Mouse (Mus musculus) liver, embryonic 12.5 days (tissue): ENCODE measurements around the gene Tcp11l2. TPM values are rescaled to one million over a fixed set of nuclear protein-coding genes. Genes with fewer than 3 reads are reported as not detected.

Experiments
- ATAC-seq: fragments of 200-750 bp; cut with Nextera tagmentation; 2 replicates; pipeline ENCODE4 v1.8.0; 2017; ENCODE audit warnings: moderate number of reproducible peaks, mild to moderate bottlenecking, moderate library complexity
- H3K27ac ChIP-seq: fragments of 300-500 bp; sonication (generic); 2 replicates; pipeline ENCODE4 v1.5.1; 2016; ENCODE audit warnings: mild to moderate bottlenecking
- H3K27me3 ChIP-seq: fragments of 300-500 bp; sonication (generic); replicated peaks from 2 replicates; pipeline ENCODE4 v1.6.1; 2016; ENCODE audit warnings: mild to moderate bottlenecking, moderate library complexity
- H3K36me3 ChIP-seq: fragments of 300-500 bp; sonication (generic); 2 replicates; pipeline ENCODE4 v1.6.1; 2016; ENCODE audit warnings: mild to moderate bottlenecking, moderate library complexity
- H3K4me1 ChIP-seq: fragments of 300-500 bp; sonication (generic); 2 replicates; pipeline ENCODE4 v1.6.1; 2016
- H3K4me2 ChIP-seq: fragments of 300-500 bp; sonication (generic); 2 replicates; pipeline ENCODE4 v1.6.1; 2016; ENCODE audit warnings: mild to moderate bottlenecking, moderate library complexity
- H3K4me3 ChIP-seq: fragments of 300-500 bp; sonication (generic); 2 replicates; pipeline ENCODE4 v1.5.1; 2016; ENCODE audit warnings: mild to moderate bottlenecking, moderate library complexity
- H3K9ac ChIP-seq: fragments of 300-500 bp; sonication (generic); 2 replicates; pipeline ENCODE4 v1.6.1; 2016; ENCODE audit warnings: mild to moderate bottlenecking, moderate library complexity
- H3K9me3 ChIP-seq: fragments of 300-500 bp; sonication (generic); replicated peaks from 2 replicates; pipeline ENCODE4 v1.6.1; 2016; ENCODE audit warnings: mild to moderate bottlenecking, moderate library complexity
- WGBS: fragments of 180-500 bp; shearing (Covaris S2); methylation state at CpG from one replicate; pipeline ENCODE4 v1.1.7; 2016; ENCODE audit not compliant: insufficient replicate concordance; 5-methylcytosine and 5-hydroxymethylcytosine counted together
- polyA plus RNA-seq: library from polyadenylated mRNA; unstranded; fragments of >200 nt; fragmentation: Nextera tagmentation; extraction: Ambion mirVana; gene quantifications from 2 replicates; pipeline ENCODE4 v1.2.1, GENCODE M21; 2016

Gene Tcp11l2
- polyA plus RNA-seq, 1 experiment from 2014 or later = 28.7 TPM

GRCm38 (mm10) chr10:84562567-84563554 lies 13.6 kb upstream of the Tcp11l2 start:
- peaks cover 12% of the 10 kb centered on the region; the same call in 1 of the 2 replicates for H3K4me1 ChIP-seq
- H3K4me3 ChIP-seq = no peak overlapping the region
- H3K27ac ChIP-seq = no peak overlapping the region
- H3K9me3 ChIP-seq = peaks cover 9% of the 10 kb centered on the region; the same call in 1 of the 2 replicates
- ATAC-seq = peak; percentile 79
- no peaks in the 10 kb centered on the region for H3K36me3 ChIP-seq
- H3K27me3 ChIP-seq = peaks cover 9% of the 10 kb centered on the region; the same call in 1 of the 2 replicates
- no peak overlapping the region for H3K4me2 ChIP-seq
- 54% methylated on average over 13 of the region's 13 CpGs for WGBS
- H3K9ac ChIP-seq = no peak overlapping the region

- Histone ChIP-seq H3K27me3 (peaks cover 11% of the 10 kb centered on the region; the same call in 1 of the 2 replicates), H3K4me1 (peaks cover 12% of the 10 kb centered on the region; the same call in 1 of the 2 replicates), H3K36me3 (no peaks in the 10 kb centered on the region), H3K4me2 (no peak overlapping the region), H3K9me3 (no peaks in the 10 kb centered on the region), H3K9ac (no peak overlapping the region), H3K27ac (no peak overlapping the region), H3K4me3 (no peak overlapping the region)
- ATAC-seq = no peak
- WGBS = 76% methylated on average over 8 of the region's 8 CpGs
Observed at GRCm38 (mm10) chr10:84564427-84564826, 12.0 kb upstream of the Tcp11l2 start.

GRCm38 (mm10) chr10:84571052-84571639 lies 5.3 kb upstream of the Tcp11l2 start:
- Histone ChIP-seq H3K27me3 (0 out of 2 replicates have a peak, but pooled peaks cover 6% of the 10 kb centered on the region), H3K9ac (no peak overlapping the region), H3K9me3 (no peaks in the 10 kb centered on the region), H3K4me1 (peaks cover 25% of the 10 kb centered on the region), H3K4me3 (no peak overlapping the region), H3K36me3 (no peaks in the 10 kb centered on the region), H3K4me2 (no peak overlapping the region), H3K27ac (no peak overlapping the region)
- WGBS = 75% methylated on average over 10 of the region's 10 CpGs
- ATAC-seq = no peak

- Histone ChIP-seq H3K9ac (no peak overlapping the region), H3K4me3 (no peak overlapping the region), H3K4me2 (no peak overlapping the region), H3K27ac (0 out of 2 replicates have a peak overlapping the region, but pooled peaks have one; percentile 96), H3K36me3 (no peaks in the 10 kb centered on the region), H3K4me1 (peaks cover 38% of the 10 kb centered on the region), H3K9me3 (no peaks in the 10 kb centered on the region), H3K27me3 (0 out of 2 replicates have a peak, but pooled peaks cover 11% of the 10 kb centered on the region)
- no peak for ATAC-seq
- WGBS = 42% methylated on average over 5 of the region's 5 CpGs
Observed at GRCm38 (mm10) chr10:84573671-84574420, 2.6 kb upstream of the Tcp11l2 start.

GRCm38 (mm10) chr10:84576029-84576394 lies 414 bp upstream of the Tcp11l2 start:
- Histone ChIP-seq H3K27ac (peak overlapping the region; percentile 96), H3K9me3 (no peaks in the 10 kb centered on the region), H3K4me3 (peak overlapping the region; percentile 77), H3K9ac (peak overlapping the region; percentile 76; the same call in 1 of the 2 replicates), H3K4me2 (peak overlapping the region; percentile 92), H3K36me3 (no peaks in the 10 kb centered on the region), H3K4me1 (peaks cover 50% of the 10 kb centered on the region), H3K27me3 (0 out of 2 replicates have a peak, but pooled peaks cover 8% of the 10 kb centered on the region)
- under 1% methylated on average over 14 of the region's 14 CpGs for WGBS
- peak; percentile 94 for ATAC-seq

GRCm38 (mm10) chr10:84577071-84577727 lies 773 bp downstream of the Tcp11l2 start:
- Histone ChIP-seq H3K4me3 (peak overlapping the region; percentile 77), H3K27ac (peak overlapping the region; percentile 96), H3K27me3 (0 out of 2 replicates have a peak, but pooled peaks cover 10% of the 10 kb centered on the region), H3K9me3 (no peaks in the 10 kb centered on the region), H3K4me1 (peaks cover 50% of the 10 kb centered on the region), H3K4me2 (peak overlapping the region; percentile 92), H3K9ac (peak overlapping the region; percentile 76), H3K36me3 (no peaks in the 10 kb centered on the region)
- no peak for ATAC-seq
- 1% methylated on average over 38 of the region's 38 CpGs for WGBS

- Histone ChIP-seq H3K27me3 (0 out of 2 replicates have a peak, but pooled peaks cover 21% of the 10 kb centered on the region), H3K9me3 (no peaks in the 10 kb centered on the region), H3K4me1 (peaks cover 45% of the 10 kb centered on the region), H3K9ac (no peak overlapping the region), H3K27ac (no peak overlapping the region), H3K36me3 (no peaks in the 10 kb centered on the region), H3K4me3 (peak overlapping the region; percentile 77; the same call in 1 of the 2 replicates), H3K4me2 (peak overlapping the region; percentile 92)
- WGBS = 75% methylated on average over 10 of the region's 10 CpGs
- no peak for ATAC-seq
Observed at GRCm38 (mm10) chr10:84578738-84579137, 2.3 kb downstream of the Tcp11l2 start.

GRCm38 (mm10) chr10:84579527-84579926 lies 3.1 kb downstream of the Tcp11l2 start:
- no peak for ATAC-seq
- no peaks in the 10 kb centered on the region for H3K36me3 ChIP-seq
- H3K4me3 ChIP-seq = no peak overlapping the region
- peak overlapping the region; percentile 29; the same call in 1 of the 2 replicates for H3K9ac ChIP-seq
- peaks cover 37% of the 10 kb centered on the region for H3K4me1 ChIP-seq
- H3K27me3 ChIP-seq = peaks cover 28% of the 10 kb centered on the region; the same call in 1 of the 2 replicates
- H3K27ac ChIP-seq = no peak overlapping the region
- peak overlapping the region; percentile 92 for H3K4me2 ChIP-seq
- WGBS = 22% methylated on average over 2 of the region's 2 CpGs
- H3K9me3 ChIP-seq = no peaks in the 10 kb centered on the region

GRCm38 (mm10) chr10:84581191-84581590 lies 4.8 kb downstream of the Tcp11l2 start:
- H3K4me1 ChIP-seq = peaks cover 30% of the 10 kb centered on the region
- H3K4me2 ChIP-seq = no peak overlapping the region
- H3K9me3 ChIP-seq = no peaks in the 10 kb centered on the region
- no peak overlapping the region for H3K4me3 ChIP-seq
- H3K27me3 ChIP-seq = peaks cover 33% of the 10 kb centered on the region; the same call in 1 of the 2 replicates
- no peak overlapping the region for H3K9ac ChIP-seq
- H3K27ac ChIP-seq = no peak overlapping the region
- ATAC-seq = no peak
- no peaks in the 10 kb centered on the region for H3K36me3 ChIP-seq
- 44% methylated on average over 8 of the region's 8 CpGs for WGBS

- Histone ChIP-seq H3K36me3 (no peaks in the 10 kb centered on the region), H3K4me2 (no peak overlapping the region), H3K27ac (no peak overlapping the region), H3K27me3 (peaks cover 33% of the 10 kb centered on the region; the same call in 1 of the 2 replicates), H3K9me3 (no peaks in the 10 kb centered on the region), H3K4me1 (peaks cover 27% of the 10 kb centered on the region), H3K4me3 (no peak overlapping the region), H3K9ac (no peak overlapping the region)
- WGBS = 73% methylated on average over 7 of the region's 7 CpGs
- ATAC-seq = no peak
Observed at GRCm38 (mm10) chr10:84582236-84582635, 5.8 kb downstream of the Tcp11l2 start.
